In the genomic region with DNA sequence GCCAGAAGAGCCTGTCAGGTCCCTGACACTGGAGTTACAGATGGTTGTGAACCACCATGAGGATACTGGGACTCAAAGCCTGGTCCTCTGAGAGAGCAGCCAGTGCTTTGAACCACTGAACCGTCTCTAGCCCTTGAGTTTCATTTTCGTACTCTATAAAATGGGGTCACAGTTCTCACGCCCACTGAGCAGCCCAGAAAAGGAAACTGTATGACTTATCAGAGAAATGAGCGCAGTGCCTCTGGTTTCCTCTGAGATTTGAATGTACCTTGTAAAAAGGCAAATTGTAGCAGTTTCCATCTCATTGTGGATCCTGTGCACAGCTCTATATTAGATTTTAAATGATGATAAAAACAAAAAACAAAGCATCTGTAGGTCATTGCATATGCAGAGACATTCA, we compare ENCODE assay signal across 6 mouse cellular contexts.
"Had no signal": no experiment of that assay in that cellular context is flagged by ENCODE, and none has a peak within 500 bp of the region (broad histone marks: within the 10 kb centered on the region; RNA-seq: fewer than 3 reads in every experiment).

No protein-coding gene starts in this region.

- H3K9ac ChIP-seq: limb, embryonic 12.5 days; limb, embryonic 15.5 days; liver, embryonic 12.5 days; liver, embryonic 15.5 days; lung, embryonic 15.5 days had no signal

- H3K4me3 ChIP-seq: limb, embryonic 12.5 days; limb, embryonic 15.5 days; liver, embryonic 12.5 days; liver, embryonic 15.5 days; lung, embryonic 15.5 days had no signal

- H3K4me1 ChIP-seq: liver, embryonic 12.5 days; liver, embryonic 15.5 days had no signal

- H3K9me3 ChIP-seq: limb, embryonic 12.5 days; limb, embryonic 15.5 days; liver, embryonic 12.5 days; liver, embryonic 15.5 days; lung, embryonic 15.5 days had no signal

- H3K36me3 ChIP-seq: limb, embryonic 12.5 days; limb, embryonic 15.5 days; liver, embryonic 12.5 days; liver, embryonic 15.5 days; lung, embryonic 15.5 days had no signal

- H3K4me2 ChIP-seq: limb, embryonic 12.5 days; limb, embryonic 15.5 days; liver, embryonic 12.5 days; liver, embryonic 15.5 days; lung, embryonic 15.5 days; midbrain, embryonic 11.5 days had no signal

- H3K27ac ChIP-seq: limb, embryonic 12.5 days; limb, embryonic 15.5 days; liver, embryonic 12.5 days; liver, embryonic 15.5 days; lung, embryonic 15.5 days had no signal

- ATAC-seq: liver, embryonic 12.5 days had no signal

- H3K27me3 ChIP-seq: limb, embryonic 12.5 days; limb, embryonic 15.5 days; liver, embryonic 12.5 days; liver, embryonic 15.5 days; lung, embryonic 15.5 days had no signal
